Mouse (Mus musculus): ENCODE measurements around the gene Tnr. TPM values are rescaled to one million over a fixed set of nuclear protein-coding genes. Genes with fewer than 3 reads are reported as not detected.
A peak's percentile ranks its signal among the peaks of the same experiment; 100 is the strongest.

Tnr gene
- polyA plus RNA-seq, 1 experiment from 2014 or later: 2.0 TPM

DNA sequence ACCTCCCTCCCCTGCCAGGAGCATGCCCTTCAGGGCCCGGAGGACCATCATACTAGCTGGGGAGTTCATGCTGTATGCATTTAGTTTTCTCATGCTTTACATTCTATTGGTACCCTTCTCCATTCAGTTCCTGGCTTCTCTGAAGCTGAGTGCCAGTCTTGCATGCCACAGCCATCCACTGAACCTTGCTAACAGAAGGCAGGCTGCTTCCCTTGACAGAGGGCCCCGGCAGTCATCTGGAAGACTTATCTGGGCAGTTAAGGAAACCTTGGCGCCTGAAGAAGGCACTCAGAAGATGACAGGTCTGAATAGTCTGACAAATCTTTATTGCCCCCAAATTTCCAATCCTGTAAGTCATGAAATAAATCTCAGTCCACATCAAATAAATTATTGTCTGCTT, 131.7 kb downstream of the Tnr start:
- no peak overlapping the region for H3K4me2 ChIP-seq (replicated peaks)
- H3K9me3 ChIP-seq: no peaks in the 10 kb centered on the region
- H3K27me3 ChIP-seq (replicated peaks): no peaks in the 10 kb centered on the region
- peaks cover 4% of the 10 kb centered on the region; the same call in 1 of the 2 replicates for H3K4me1 ChIP-seq
- H3K9ac ChIP-seq: no peak overlapping the region
- no peaks in the 10 kb centered on the region for H3K36me3 ChIP-seq
- WGBS: 60% methylated on average over 3 of the region's 3 CpGs
- no peak overlapping the region for H3K4me3 ChIP-seq
- ATAC-seq (ENCODE audit: low FRiP score, low read depth): no peak
- H3K27ac ChIP-seq: no peak overlapping the region

DNA sequence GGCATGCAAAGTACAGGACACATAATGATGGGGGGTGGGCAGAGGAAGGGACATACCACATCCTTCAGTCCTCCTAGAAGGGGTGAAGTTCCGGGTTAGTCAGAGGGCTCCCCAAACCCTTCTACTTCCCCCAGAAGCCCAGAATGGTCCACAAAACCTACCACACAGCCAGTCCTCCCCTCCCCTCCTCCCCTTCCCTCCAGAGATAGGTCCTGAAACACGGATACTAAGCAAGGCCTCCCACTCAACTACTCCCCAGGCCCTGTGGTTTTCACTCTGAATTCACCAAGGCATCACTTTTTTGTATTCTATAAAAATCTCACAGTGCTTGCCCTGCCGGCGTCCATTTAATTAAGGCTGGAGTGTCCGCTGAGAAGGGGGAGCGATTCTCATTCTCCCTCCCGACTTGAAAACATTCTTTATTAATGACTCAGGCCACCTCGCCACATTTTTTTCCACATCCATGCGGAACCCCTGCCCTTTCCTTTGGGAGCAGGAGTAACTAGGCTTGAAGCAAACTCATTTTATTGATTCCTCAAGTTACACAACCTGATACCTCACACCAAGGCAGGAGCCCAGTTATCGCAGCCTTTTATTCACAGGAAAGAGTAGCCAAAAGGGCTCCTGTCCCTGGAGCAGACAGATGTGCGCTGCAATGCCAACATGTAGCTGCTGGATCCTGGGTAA, 134.4 kb downstream of the Tnr start:
- peaks cover 2% of the 10 kb centered on the region; the same call in 1 of the 2 replicates for H3K4me1 ChIP-seq
- H3K9ac ChIP-seq: no peak overlapping the region
- WGBS: 50% methylated on average over 11 of the region's 11 CpGs
- no peak overlapping the region for H3K27ac ChIP-seq
- H3K4me3 ChIP-seq: no peak overlapping the region
- no peak for ATAC-seq (ENCODE audit: low FRiP score, low read depth)
- H3K36me3 ChIP-seq: no peaks in the 10 kb centered on the region
- H3K4me2 ChIP-seq (replicated peaks): no peak overlapping the region
- no peaks in the 10 kb centered on the region for H3K9me3 ChIP-seq
- H3K27me3 ChIP-seq (replicated peaks): no peaks in the 10 kb centered on the region

DNA sequence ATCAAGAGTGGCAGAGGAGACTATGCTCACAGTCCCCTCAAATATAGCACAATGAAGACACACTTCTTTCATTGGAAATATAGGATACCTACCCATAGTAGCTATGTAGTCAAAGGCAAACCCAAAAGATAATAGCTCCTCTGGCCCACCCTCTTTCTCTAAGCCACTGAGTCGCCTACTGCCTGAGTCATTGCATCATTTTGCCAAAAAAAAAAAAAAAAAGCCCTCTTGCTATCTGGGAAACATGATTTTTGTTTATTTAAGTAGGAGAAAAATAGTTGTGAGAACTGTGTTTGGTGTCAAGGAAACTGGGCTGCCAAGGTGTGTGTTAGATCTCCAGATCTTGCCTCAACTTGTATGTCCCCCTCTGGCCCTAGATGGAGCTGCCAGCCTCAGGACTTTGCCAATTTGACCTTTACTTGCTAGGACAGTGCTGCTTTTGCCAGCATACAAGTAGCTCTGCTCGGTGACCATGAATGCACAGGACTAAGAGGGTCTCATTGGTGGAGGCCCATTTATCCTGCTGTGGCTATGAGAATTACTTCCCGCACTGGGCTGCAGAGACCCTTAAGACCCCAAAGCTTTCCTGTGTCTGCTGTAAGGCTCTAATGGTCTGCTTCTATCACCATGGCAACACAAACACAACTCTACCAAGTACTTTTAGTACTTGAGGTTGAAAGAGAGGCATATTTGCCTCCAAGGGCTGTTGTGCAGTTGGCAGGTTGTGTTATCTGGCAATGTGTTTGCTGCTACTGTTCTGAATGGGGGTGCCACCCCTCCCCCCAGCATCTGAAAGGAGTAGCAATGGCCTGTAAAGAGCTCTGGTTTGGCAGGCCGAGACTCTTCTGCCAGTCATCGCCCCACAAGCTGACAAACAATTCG, 137.3 kb downstream of the Tnr start:
- 48% methylated on average over 6 of the region's 6 CpGs for WGBS
- peak; percentile 34 for ATAC-seq (ENCODE audit: low FRiP score, low read depth)
- Histone ChIP-seq H3K4me1 (peaks cover 2% of the 10 kb centered on the region; the same call in 1 of the 2 replicates), H3K4me3 (no peak overlapping the region), H3K27me3 (replicated peaks) (no peaks in the 10 kb centered on the region), H3K36me3 (no peaks in the 10 kb centered on the region), H3K27ac (no peak overlapping the region), H3K9me3 (no peaks in the 10 kb centered on the region), H3K9ac (no peak overlapping the region), H3K4me2 (replicated peaks) (no peak overlapping the region)

DNA sequence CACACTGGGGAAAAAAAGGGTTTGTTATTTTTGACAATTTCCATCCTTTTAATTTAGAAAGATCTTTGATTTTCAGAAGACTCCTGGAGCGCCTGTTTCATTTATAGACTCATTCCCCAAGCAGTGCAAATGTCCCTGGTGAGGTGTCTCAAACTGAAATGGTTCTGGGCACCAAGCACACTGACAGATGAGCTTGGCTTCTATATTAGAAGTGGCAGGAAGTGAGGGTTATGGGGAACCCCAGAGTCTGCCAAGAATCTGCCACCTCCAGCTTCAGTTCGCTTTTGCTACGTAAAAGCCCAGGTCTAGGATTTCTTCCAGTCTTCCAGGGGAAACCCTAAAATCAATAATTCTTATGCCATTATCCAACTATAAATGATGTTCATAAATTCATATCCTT, 140.9 kb downstream of the Tnr start:
- no peaks in the 10 kb centered on the region; the same call in 1 of the 2 replicates for H3K4me1 ChIP-seq
- H3K9ac ChIP-seq: no peak overlapping the region
- H3K36me3 ChIP-seq: no peaks in the 10 kb centered on the region
- H3K27ac ChIP-seq: no peak overlapping the region
- no peak overlapping the region for H3K4me2 ChIP-seq (replicated peaks)
- no peaks in the 10 kb centered on the region for H3K27me3 ChIP-seq (replicated peaks)
- ATAC-seq (ENCODE audit: low FRiP score, low read depth): no peak
- WGBS: 86% methylated on average over 3 of the region's 3 CpGs
- H3K4me3 ChIP-seq: no peak overlapping the region
- no peaks in the 10 kb centered on the region for H3K9me3 ChIP-seq

DNA sequence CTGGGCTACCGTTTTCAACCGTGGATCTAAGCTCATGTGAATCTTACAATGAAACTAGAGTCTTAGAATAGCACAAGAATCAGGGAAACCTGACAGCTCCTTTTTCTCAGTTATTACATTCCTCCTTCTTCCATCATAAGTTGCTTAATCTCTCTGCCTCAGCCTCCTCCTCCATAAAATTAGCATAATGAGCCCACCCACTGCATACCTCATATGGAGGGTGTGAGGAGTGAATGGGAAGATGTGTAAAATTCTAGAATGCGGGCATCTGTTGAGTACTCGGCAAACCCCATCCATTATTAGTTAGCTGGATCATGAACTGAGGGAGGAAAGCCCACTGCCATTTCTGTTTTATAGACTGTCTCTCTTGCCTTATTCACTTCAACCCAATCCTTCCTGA, 141.4 kb downstream of the Tnr start:
- Histone ChIP-seq H3K27ac (no peak overlapping the region), H3K9me3 (no peaks in the 10 kb centered on the region), H3K9ac (no peak overlapping the region), H3K36me3 (no peaks in the 10 kb centered on the region), H3K4me2 (replicated peaks) (no peak overlapping the region), H3K27me3 (replicated peaks) (no peaks in the 10 kb centered on the region), H3K4me3 (no peak overlapping the region), H3K4me1 (peaks cover 1% of the 10 kb centered on the region; the same call in 1 of the 2 replicates)
- 88% methylated on average over 4 of the region's 4 CpGs for WGBS
- no peak for ATAC-seq (ENCODE audit: low FRiP score, low read depth)

DNA sequence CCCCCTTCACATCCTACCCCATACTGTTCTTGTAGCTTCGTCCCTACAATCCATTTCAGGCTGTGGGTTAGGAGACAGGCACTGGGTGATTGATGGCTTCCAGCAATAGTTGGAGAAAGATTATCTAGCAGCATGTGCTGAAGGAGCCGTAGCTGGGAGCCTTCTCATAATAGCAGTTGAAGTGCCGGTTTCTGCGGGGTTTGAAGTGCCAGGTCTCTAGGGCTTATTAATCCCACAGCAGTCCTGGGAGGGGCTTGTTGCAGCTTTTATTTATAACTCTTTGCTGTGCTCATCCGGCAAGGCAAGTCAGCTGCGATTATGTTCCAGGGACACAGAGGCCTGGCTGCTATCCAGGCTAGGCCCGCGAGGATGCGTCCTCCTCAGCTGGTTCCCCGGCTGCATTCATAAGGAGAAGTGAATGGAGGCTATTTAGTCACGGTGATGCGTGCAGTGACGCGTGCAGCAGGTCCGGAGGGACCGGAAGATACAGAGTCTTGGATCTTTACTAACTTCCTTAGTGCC, 147.1 kb downstream of the Tnr start:
- 12% methylated on average over 16 of the region's 16 CpGs for WGBS
- peak; percentile 90 for ATAC-seq (ENCODE audit: low FRiP score, low read depth)
- Histone ChIP-seq H3K9me3 (no peaks in the 10 kb centered on the region), H3K4me1 (peaks cover 15% of the 10 kb centered on the region), H3K36me3 (no peaks in the 10 kb centered on the region), H3K9ac (no peak overlapping the region), H3K27ac (no peak overlapping the region), H3K27me3 (replicated peaks) (no peaks in the 10 kb centered on the region), H3K4me3 (no peak overlapping the region), H3K4me2 (replicated peaks) (peak overlapping the region; percentile 32)

DNA sequence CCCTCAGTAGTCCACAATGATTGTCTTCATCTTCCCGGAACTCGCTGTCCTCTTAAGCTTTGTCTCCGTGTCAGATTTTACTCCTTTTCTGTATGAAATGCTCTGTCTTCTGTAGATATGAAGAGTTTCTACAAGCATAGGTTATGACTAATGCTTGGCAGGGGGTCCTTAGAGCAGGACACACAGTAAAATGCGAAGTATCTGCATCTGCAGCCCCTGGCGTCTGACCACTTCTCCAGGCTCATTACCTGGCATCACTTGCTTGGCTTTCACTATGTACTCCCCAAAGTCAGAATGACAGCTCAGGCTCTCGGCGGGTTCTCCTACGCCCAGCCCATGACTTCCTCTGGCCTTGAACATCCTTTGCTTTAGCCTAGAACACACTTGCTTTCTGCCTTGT, 147.6 kb downstream of the Tnr start:
- H3K9me3 ChIP-seq: no peaks in the 10 kb centered on the region
- peaks cover 15% of the 10 kb centered on the region for H3K4me1 ChIP-seq
- H3K36me3 ChIP-seq: no peaks in the 10 kb centered on the region
- no peak overlapping the region for H3K27ac ChIP-seq
- 79% methylated on average over 8 of the region's 8 CpGs for WGBS
- H3K4me3 ChIP-seq: no peak overlapping the region
- H3K27me3 ChIP-seq (replicated peaks): no peaks in the 10 kb centered on the region
- H3K9ac ChIP-seq: no peak overlapping the region
- ATAC-seq (ENCODE audit: low FRiP score, low read depth): peak; percentile 25; the same call in 1 of the 2 replicates
- H3K4me2 ChIP-seq (replicated peaks): peak overlapping the region; percentile 32

DNA sequence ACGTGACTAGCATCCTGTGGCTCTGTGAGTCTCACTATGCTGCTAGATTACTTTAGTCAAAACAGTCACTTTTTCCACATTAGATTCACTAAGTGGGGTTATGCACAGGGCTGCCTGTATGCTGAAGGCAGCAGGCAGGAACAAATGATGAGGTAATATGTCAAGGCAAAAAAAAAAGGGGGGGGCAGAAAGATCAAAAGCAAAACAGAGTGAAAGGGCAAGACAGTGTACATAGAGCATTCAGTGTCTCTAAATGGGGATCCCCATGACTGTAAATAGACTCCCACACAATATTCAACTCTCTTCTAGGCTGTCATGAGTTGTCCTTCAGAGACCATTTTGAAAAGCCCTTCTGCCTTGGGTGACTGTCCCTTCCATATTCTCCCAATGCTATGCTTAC, 150.7 kb downstream of the Tnr start:
- no peak overlapping the region for H3K4me2 ChIP-seq (replicated peaks)
- H3K27me3 ChIP-seq (replicated peaks): no peaks in the 10 kb centered on the region
- no peaks in the 10 kb centered on the region for H3K9me3 ChIP-seq
- H3K9ac ChIP-seq: no peak overlapping the region
- H3K27ac ChIP-seq: no peak overlapping the region
- H3K4me3 ChIP-seq: no peak overlapping the region
- H3K36me3 ChIP-seq: no peaks in the 10 kb centered on the region
- ATAC-seq (ENCODE audit: low FRiP score, low read depth): no peak
- peaks cover 15% of the 10 kb centered on the region for H3K4me1 ChIP-seq
- WGBS: 63% methylated on average over 1 of the region's 1 CpGs

DNA sequence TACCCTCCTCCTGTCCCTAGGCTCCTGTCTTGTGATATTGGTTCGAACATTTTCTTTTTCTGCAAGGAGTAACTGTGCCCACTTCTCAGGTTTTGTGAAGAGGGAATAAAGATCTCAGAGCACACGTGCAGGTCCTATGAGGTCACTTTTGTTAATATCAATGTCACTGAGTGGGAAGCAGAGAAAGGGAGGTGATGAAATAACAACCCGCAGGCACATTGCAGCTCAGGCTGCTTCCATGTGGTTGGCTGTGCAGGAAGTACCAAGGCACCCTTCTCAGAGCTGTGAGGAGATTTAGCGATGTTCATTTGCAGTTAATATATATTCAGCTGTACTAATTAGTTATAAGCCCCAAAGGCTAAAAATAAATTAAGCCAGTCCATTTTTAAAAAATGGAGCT, 151.9 kb downstream of the Tnr start:
- Histone ChIP-seq H3K9me3 (no peaks in the 10 kb centered on the region), H3K4me1 (peaks cover 8% of the 10 kb centered on the region), H3K4me3 (no peak overlapping the region), H3K9ac (no peak overlapping the region), H3K36me3 (no peaks in the 10 kb centered on the region), H3K4me2 (replicated peaks) (no peak overlapping the region), H3K27me3 (replicated peaks) (no peaks in the 10 kb centered on the region), H3K27ac (no peak overlapping the region)
- 80% methylated on average over 4 of the region's 4 CpGs for WGBS
- ATAC-seq (ENCODE audit: low FRiP score, low read depth): no peak

DNA sequence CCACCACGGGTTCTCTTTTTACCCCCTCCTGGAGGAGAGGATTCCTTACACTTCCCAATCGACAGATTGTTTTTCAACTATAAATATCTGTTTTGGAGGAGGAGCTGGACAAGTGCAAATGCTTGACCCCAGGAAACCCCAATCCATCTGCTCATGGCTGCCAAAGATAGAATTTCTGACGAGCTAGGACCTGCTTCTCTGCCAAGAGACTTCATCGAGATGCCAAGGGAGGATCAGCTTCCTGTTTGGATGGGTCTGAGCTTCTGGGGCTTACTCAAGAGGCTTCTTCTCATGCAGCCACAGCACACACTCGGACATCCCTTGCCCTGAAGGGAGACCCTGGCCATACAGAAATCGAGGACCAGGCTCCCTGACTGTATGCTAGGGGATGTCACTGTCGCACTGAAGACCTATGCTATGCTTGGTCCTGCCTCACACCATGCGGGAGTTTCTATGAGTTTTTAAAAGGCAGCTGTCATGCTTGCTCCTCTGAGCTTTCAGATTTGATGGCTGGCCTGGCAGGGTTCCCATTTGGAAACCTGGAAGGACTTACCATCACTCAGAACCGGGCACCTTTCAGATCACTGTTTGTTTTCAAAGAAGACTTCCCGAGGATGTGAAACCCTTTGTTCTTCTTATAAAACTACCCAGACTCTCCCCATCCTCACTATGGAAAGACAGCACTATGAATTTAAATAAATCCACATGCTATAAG, 154.8 kb downstream of the Tnr start:
- H3K4me2 ChIP-seq (replicated peaks): no peak overlapping the region
- no peak overlapping the region for H3K27ac ChIP-seq
- 77% methylated on average over 10 of the region's 10 CpGs for WGBS
- 0 out of 2 replicates have a peak, but pooled peaks cover under 1% of the 10 kb centered on the region for H3K4me1 ChIP-seq
- H3K27me3 ChIP-seq (replicated peaks): no peaks in the 10 kb centered on the region
- H3K4me3 ChIP-seq: no peak overlapping the region
- no peak overlapping the region for H3K9ac ChIP-seq
- H3K9me3 ChIP-seq: no peaks in the 10 kb centered on the region
- no peaks in the 10 kb centered on the region for H3K36me3 ChIP-seq
- ATAC-seq (ENCODE audit: low FRiP score, low read depth): no peak

DNA sequence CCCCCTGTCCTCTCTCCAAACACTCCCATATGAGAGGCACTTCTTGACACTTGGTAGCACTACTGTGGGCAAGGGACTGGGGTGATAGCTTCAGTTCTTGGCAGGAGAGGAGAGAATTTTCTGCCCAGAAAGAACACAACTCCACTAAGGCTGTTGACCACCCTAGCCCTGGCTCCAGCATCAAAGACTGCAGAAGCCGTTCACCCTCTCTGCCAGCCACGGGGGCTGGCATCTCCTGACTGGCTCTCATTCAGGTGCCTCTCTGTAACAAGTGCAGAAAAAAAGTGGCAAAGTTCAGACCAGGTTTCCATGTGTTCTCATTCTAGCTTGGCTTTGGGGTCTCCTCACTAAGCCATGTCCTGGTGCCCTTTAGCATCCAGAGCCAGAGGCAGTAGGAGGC, 157.7 kb downstream of the Tnr start:
- Histone ChIP-seq H3K4me2 (replicated peaks) (no peak overlapping the region), H3K4me3 (no peak overlapping the region), H3K9ac (no peak overlapping the region), H3K36me3 (no peaks in the 10 kb centered on the region), H3K27me3 (replicated peaks) (no peaks in the 10 kb centered on the region), H3K4me1 (peaks cover 8% of the 10 kb centered on the region; the same call in 1 of the 2 replicates), H3K9me3 (no peaks in the 10 kb centered on the region), H3K27ac (no peak overlapping the region)
- no peak for ATAC-seq (ENCODE audit: low FRiP score, low read depth)
- WGBS: 87% methylated on average over 2 of the region's 2 CpGs

Data from neural tube, embryonic 12.5 days (tissue).